Mouse (Mus musculus) intestine, embryonic 14.5 days (tissue): ENCODE results near the gene Map3k11. TPM values are rescaled to one million over a fixed set of nuclear protein-coding genes. Genes with fewer than 3 reads are reported as not detected.
A peak's percentile ranks its signal among the peaks of the same experiment; 100 is the strongest.

Source experiments
- ATAC-seq: fragments of 200-750 bp; cut with Nextera tagmentation; replicated peaks from 2 replicates; pipeline ENCODE4 v1.8.0; 2017; ENCODE audit warnings: low read depth, moderate number of reproducible peaks, moderate TSS enrichment, moderate library complexity; ENCODE audit not compliant: low FRiP score, low TSS enrichment
- DNase-seq: peaks from one replicate; pipeline ENCODE4 v3.0.0-alpha.2; 2018; ENCODE audit warnings: low spot score
- H3K27ac ChIP-seq: fragments of 300-500 bp; sonication (generic); 2 replicates; pipeline ENCODE4 v1.5.1; 2014; ENCODE audit warnings: low read depth, mild to moderate bottlenecking, control low read depth
- H3K27me3 ChIP-seq: fragments of 300-500 bp; sonication (generic); replicated peaks from 2 replicates; pipeline ENCODE4 v1.6.1; 2014; ENCODE audit warnings: low read length, control low read depth; ENCODE audit not compliant: control insufficient read depth, insufficient read depth
- H3K36me3 ChIP-seq: fragments of 300-500 bp; sonication (generic); 2 replicates; pipeline ENCODE4 v1.6.1; 2014; ENCODE audit warnings: low read length, control low read depth; ENCODE audit not compliant: control insufficient read depth, insufficient read depth
- H3K4me1 ChIP-seq: fragments of 300-500 bp; sonication (generic); replicated peaks from 2 replicates; pipeline ENCODE4 v1.6.1; 2014; ENCODE audit warnings: low read length, control low read depth, mixed read lengths; ENCODE audit not compliant: control insufficient read depth, insufficient read depth
- H3K4me2 ChIP-seq: fragments of 300-500 bp; sonication (generic); 2 replicates; pipeline ENCODE4 v1.6.1; 2014; ENCODE audit warnings: low read length
- H3K4me3 ChIP-seq: fragments of 300-500 bp; sonication (generic); 2 replicates; pipeline ENCODE4 v1.5.1; 2014; ENCODE audit warnings: low read depth, low read length, control low read depth, mixed read lengths
- H3K9ac ChIP-seq: fragments of 300-500 bp; sonication (generic); 2 replicates; pipeline ENCODE4 v1.6.1; 2014; ENCODE audit warnings: mild to moderate bottlenecking, low read length
- H3K9me3 ChIP-seq: fragments of 300-500 bp; sonication (generic); 2 replicates; pipeline ENCODE4 v1.6.1; 2016; ENCODE audit warnings: low read length, control low read depth; ENCODE audit not compliant: control insufficient read depth
- WGBS: fragments of 180-500 bp; shearing (Covaris S2); extraction: QIAGEN DNeasy Blood & Tissue Kit; methylation state at CpG from one replicate; pipeline ENCODE4 v1.1.7; 2014; 5-methylcytosine and 5-hydroxymethylcytosine counted together
- polyA plus RNA-seq: library from polyadenylated mRNA; unstranded; fragments of >200 nt; fragmentation: Nextera tagmentation; extraction: Ambion mirVana; gene quantifications from 2 replicates; pipeline ENCODE4 v1.2.1, GENCODE M21; 2014

The Map3k11 gene
- polyA plus RNA-seq, 1 experiment from 2014 or later = 28.8 TPM

GRCm38 (mm10) chr19:5711218-5711617 is 22.7 kb downstream of the Map3k11 start:
- DNase-seq = peak; percentile 72
- Histone ChIP-seq H3K4me2 (no peak overlapping the region), H3K4me3 (no peak overlapping the region), H3K9ac (no peak overlapping the region), H3K9me3 (no peaks in the 10 kb centered on the region), H3K4me1 (peaks cover 17% of the 10 kb centered on the region), H3K36me3 (peaks cover 65% of the 10 kb centered on the region), H3K27ac (no peak overlapping the region), H3K27me3 (no peaks in the 10 kb centered on the region)
- WGBS = 21% methylated on average over 3 of the region's 3 CpGs
- ATAC-seq = no peak

GRCm38 (mm10) chr19:5711907-5712460 is 23.4 kb downstream of the Map3k11 start:
- no peak for DNase-seq
- Histone ChIP-seq H3K4me3 (no peak overlapping the region), H3K4me1 (peaks cover 19% of the 10 kb centered on the region), H3K27ac (no peak overlapping the region), H3K36me3 (peaks cover 65% of the 10 kb centered on the region), H3K9me3 (no peaks in the 10 kb centered on the region), H3K9ac (no peak overlapping the region), H3K4me2 (no peak overlapping the region), H3K27me3 (no peaks in the 10 kb centered on the region)
- WGBS = 90% methylated on average over 14 of the region's 14 CpGs
- ATAC-seq = no peak

GRCm38 (mm10) chr19:5713255-5713654 is 24.7 kb downstream of the Map3k11 start:
- no peak overlapping the region for H3K9ac ChIP-seq
- H3K27me3 ChIP-seq = no peaks in the 10 kb centered on the region
- 81% methylated on average over 5 of the region's 5 CpGs for WGBS
- H3K4me3 ChIP-seq = no peak overlapping the region
- H3K36me3 ChIP-seq = peaks cover 55% of the 10 kb centered on the region
- ATAC-seq (no peak), DNase-seq (no peak)
- peak overlapping the region; percentile 36; the same call in 1 of the 2 replicates for H3K27ac ChIP-seq
- H3K4me1 ChIP-seq = peaks cover 19% of the 10 kb centered on the region
- H3K9me3 ChIP-seq = no peaks in the 10 kb centered on the region
- no peak overlapping the region for H3K4me2 ChIP-seq

GRCm38 (mm10) chr19:5713730-5714129 is 25.2 kb downstream of the Map3k11 start:
- Histone ChIP-seq H3K9me3 (no peaks in the 10 kb centered on the region), H3K4me3 (no peak overlapping the region), H3K27me3 (no peaks in the 10 kb centered on the region), H3K9ac (no peak overlapping the region), H3K27ac (peak overlapping the region; percentile 36; the same call in 1 of the 2 replicates), H3K36me3 (peaks cover 55% of the 10 kb centered on the region), H3K4me2 (peak overlapping the region; percentile 13; the same call in 1 of the 2 replicates), H3K4me1 (peaks cover 19% of the 10 kb centered on the region)
- ATAC-seq (peak; percentile 76), DNase-seq (no peak)
- WGBS = 8% methylated on average over 2 of the region's 2 CpGs

- Histone ChIP-seq H3K9me3 (no peaks in the 10 kb centered on the region), H3K36me3 (peaks cover 57% of the 10 kb centered on the region), H3K9ac (no peak overlapping the region), H3K4me2 (no peak overlapping the region), H3K4me1 (peaks cover 19% of the 10 kb centered on the region), H3K27ac (no peak overlapping the region), H3K4me3 (no peak overlapping the region), H3K27me3 (no peaks in the 10 kb centered on the region)
- WGBS = 32% methylated on average over 43 of the region's 43 CpGs
- ATAC-seq (peak; percentile 21; the same call in 1 of the 2 replicates), DNase-seq (peak; percentile 66)
These were observed 27.5 kb downstream of the Map3k11 start for GRCm38 (mm10) chr19:5715793-5716688.

DNA sequence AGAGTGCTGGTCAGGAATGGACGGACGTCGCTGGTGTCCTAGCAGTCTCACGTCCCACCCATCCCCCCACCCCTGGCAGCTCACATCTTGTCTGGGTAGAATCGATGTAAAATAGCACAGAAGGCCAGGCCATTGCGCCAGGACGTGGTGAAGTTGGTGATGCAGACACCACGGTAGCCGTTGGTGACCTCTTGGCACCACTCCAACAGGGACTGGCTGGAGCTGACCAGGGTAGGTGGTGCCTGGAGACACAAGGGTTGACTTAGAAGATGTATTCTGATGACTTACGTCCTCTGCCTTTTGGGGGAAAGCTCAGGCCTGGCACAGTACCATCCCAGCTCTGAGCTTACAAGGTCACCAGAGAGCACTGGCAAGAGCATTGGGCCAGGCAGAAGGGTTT is 28.4 kb downstream of the Map3k11 start:
- no peak overlapping the region for H3K27ac ChIP-seq
- H3K4me1 ChIP-seq = peaks cover 19% of the 10 kb centered on the region
- peaks cover 58% of the 10 kb centered on the region for H3K36me3 ChIP-seq
- H3K9me3 ChIP-seq = no peaks in the 10 kb centered on the region
- H3K4me3 ChIP-seq = no peak overlapping the region
- H3K27me3 ChIP-seq = no peaks in the 10 kb centered on the region
- ATAC-seq (no peak), DNase-seq (no peak)
- 58% methylated on average over 10 of the region's 10 CpGs for WGBS
- no peak overlapping the region for H3K4me2 ChIP-seq
- H3K9ac ChIP-seq = no peak overlapping the region

DNA sequence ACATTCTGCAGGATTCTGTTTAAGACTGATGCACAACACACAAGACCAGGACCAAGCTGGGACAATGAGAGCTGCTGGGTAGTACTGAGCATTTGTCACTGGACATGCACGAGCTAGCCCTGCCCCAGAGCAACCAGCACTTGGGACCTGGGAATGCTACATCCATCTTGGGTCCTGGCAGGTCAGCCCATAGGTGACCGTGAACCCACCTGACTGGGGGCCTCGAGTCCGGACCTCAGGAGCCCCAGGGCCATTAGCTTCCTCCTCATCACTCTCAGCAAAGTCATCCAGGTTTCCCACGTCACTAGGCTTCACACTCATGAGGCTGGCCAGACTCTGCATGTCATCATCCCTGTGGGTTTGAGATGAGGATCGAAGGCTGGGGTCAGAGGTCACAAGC is 32.7 kb downstream of the Map3k11 start:
- Histone ChIP-seq H3K36me3 (peaks cover 59% of the 10 kb centered on the region), H3K4me3 (no peak overlapping the region), H3K4me1 (peaks cover 19% of the 10 kb centered on the region), H3K4me2 (no peak overlapping the region), H3K9ac (no peak overlapping the region), H3K27me3 (no peaks in the 10 kb centered on the region), H3K27ac (no peak overlapping the region), H3K9me3 (no peaks in the 10 kb centered on the region)
- no peak for DNase-seq
- no peak for ATAC-seq
- WGBS = 89% methylated on average over 6 of the region's 6 CpGs

- no peak overlapping the region for H3K4me2 ChIP-seq
- no peak overlapping the region for H3K27ac ChIP-seq
- DNase-seq (no peak), ATAC-seq (no peak)
- WGBS = 91% methylated on average over 7 of the region's 7 CpGs
- H3K36me3 ChIP-seq = peaks cover 59% of the 10 kb centered on the region
- H3K9me3 ChIP-seq = no peaks in the 10 kb centered on the region
- peaks cover 33% of the 10 kb centered on the region for H3K4me1 ChIP-seq
- H3K9ac ChIP-seq = no peak overlapping the region
- no peak overlapping the region for H3K4me3 ChIP-seq
- no peaks in the 10 kb centered on the region for H3K27me3 ChIP-seq
These were observed 34.4 kb downstream of the Map3k11 start for GRCm38 (mm10) chr19:5722848-5723425.
